In the genomic region with DNA sequence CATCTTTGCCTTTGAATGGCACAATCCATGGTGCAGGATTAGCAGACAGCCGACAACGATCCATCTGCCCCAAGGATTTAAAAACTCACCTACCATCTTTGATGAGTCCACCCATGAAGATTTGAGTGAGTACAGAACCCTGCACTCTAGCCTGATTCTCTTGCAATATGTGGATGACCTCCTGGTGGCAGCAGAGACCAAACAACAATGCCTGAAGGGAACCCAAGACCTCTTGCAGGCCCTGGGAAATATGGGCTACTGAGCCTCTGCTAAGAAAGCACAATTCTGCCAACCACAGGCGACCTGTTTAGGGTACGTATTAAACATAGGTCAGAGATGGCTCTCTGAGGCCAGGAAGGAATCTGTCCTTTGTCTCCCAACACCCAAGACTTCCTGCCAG, we compare ENCODE assay signal across 8 mouse cellular contexts. TPM values are rescaled to one million over a fixed set of nuclear protein-coding genes. Genes with fewer than 3 reads are reported as not detected.
DNase-seq lines count a peak whose midpoint lies in the region; ATAC-seq and TF ChIP-seq lines count a peak whose summit lies in the region.

No protein-coding gene starts in this region.

- TF ChIP-seq CTCF in heart, adult 2 months (IDR thresholded peaks at IDR 0.05) = peak; percentile 90
- peak; percentile 32; the same call in 1 of the 2 replicates for TF ChIP-seq CTCF in testis, adult 2 months (IDR thresholded peaks at IDR 0.05; ENCODE audit: control insufficient read depth, insufficient read depth, insufficient replicate concordance, low read depth, low read length)

- ATAC-seq in kidney, embryonic 16.5 days (ENCODE audit: low FRiP score, low TSS enrichment) = 0 out of 2 replicates have a peak, but pooled peaks have one; percentile 71
- ATAC-seq in liver, embryonic 11.5 days (replicated peaks; ENCODE audit: low FRiP score) = no peak
- ATAC-seq in neural tube, embryonic 12.5 days (ENCODE audit: low FRiP score, low read depth) = peak; percentile 53; the same call in 1 of the 2 replicates

- no peaks in the 10 kb centered on the region for H3K36me3 ChIP-seq in embryonic facial prominence, embryonic 10.5 days (replicated peaks)
- no peaks in the 10 kb centered on the region for H3K36me3 ChIP-seq in heart, adult 2 months (ENCODE audit: control insufficient read depth, insufficient read depth, low read length)
- no peaks in the 10 kb centered on the region for H3K36me3 ChIP-seq in kidney, embryonic 16.5 days (ENCODE audit: insufficient read depth, low read length)
- no peaks in the 10 kb centered on the region for H3K36me3 ChIP-seq in liver, embryonic 11.5 days (ENCODE audit: control insufficient read depth, insufficient read depth, low read length)
- no peaks in the 10 kb centered on the region for H3K36me3 ChIP-seq in neural tube, embryonic 12.5 days
- no peaks in the 10 kb centered on the region for H3K36me3 ChIP-seq in testis, adult 2 months (ENCODE audit: control insufficient read depth, insufficient read depth, low read length)

- H3K4me3 ChIP-seq in embryonic facial prominence, embryonic 10.5 days = no peak overlapping the region
- H3K4me3 ChIP-seq in heart, adult 2 months = no peak overlapping the region
- H3K4me3 ChIP-seq in kidney, embryonic 16.5 days (ENCODE audit: low read length) = no peak overlapping the region
- H3K4me3 ChIP-seq in liver, embryonic 11.5 days (ENCODE audit: low read depth, low read length) = no peak overlapping the region
- H3K4me3 ChIP-seq in neural tube, embryonic 12.5 days = no peak overlapping the region
- H3K4me3 ChIP-seq in testis, adult 2 months (ENCODE audit: control insufficient read depth, low read depth, low read length) = no peak overlapping the region

- intact Hi-C loops in heart, adult 2 months (cut with DNase I) = loop anchor here (1.0 to 2.0 kb wide), 2 partner anchors 106 to 337 kb away; no protein-coding TSS in a partner anchor

- WGBS in embryonic facial prominence, embryonic 10.5 days = 37% methylated on average over 4 of the region's 4 CpGs
- WGBS in heart, adult 2 months = 14% methylated on average over 4 of the region's 4 CpGs
- 26% methylated on average over 4 of the region's 4 CpGs for WGBS in kidney, embryonic 16.5 days
- WGBS in liver, embryonic 11.5 days = 32% methylated on average over 4 of the region's 4 CpGs
- WGBS in neural tube, embryonic 12.5 days = 39% methylated on average over 4 of the region's 4 CpGs

- H3K79me2 ChIP-seq in heart, adult 2 months (replicated peaks; ENCODE audit: control insufficient read depth, insufficient read depth, low read length) = no peaks in the 10 kb centered on the region

- no peaks in the 10 kb centered on the region for H3K4me1 ChIP-seq in embryonic facial prominence, embryonic 10.5 days
- no peaks in the 10 kb centered on the region for H3K4me1 ChIP-seq in heart, adult 2 months (ENCODE audit: control insufficient read depth, insufficient read depth, low read length)
- no peaks in the 10 kb centered on the region for H3K4me1 ChIP-seq in kidney, embryonic 16.5 days (ENCODE audit: insufficient read depth, low read length)
- no peaks in the 10 kb centered on the region for H3K4me1 ChIP-seq in liver, embryonic 11.5 days (replicated peaks; ENCODE audit: control insufficient read depth, insufficient read depth, low read length)
- no peaks in the 10 kb centered on the region for H3K4me1 ChIP-seq in neural tube, embryonic 12.5 days
- no peaks in the 10 kb centered on the region for H3K4me1 ChIP-seq in testis, adult 2 months (ENCODE audit: control insufficient read depth, insufficient read depth, low read length)

- H3K27me3 ChIP-seq in embryonic facial prominence, embryonic 10.5 days (replicated peaks; ENCODE audit: low read depth, poor library complexity, severe bottlenecking) = no peaks in the 10 kb centered on the region
- no peaks in the 10 kb centered on the region for H3K27me3 ChIP-seq in heart, adult 2 months (ENCODE audit: control insufficient read depth, insufficient read depth, low read length)
- H3K27me3 ChIP-seq in kidney, embryonic 16.5 days (ENCODE audit: insufficient read depth, low read length) = no peaks in the 10 kb centered on the region
- H3K27me3 ChIP-seq in liver, embryonic 11.5 days (replicated peaks; ENCODE audit: control insufficient read depth, insufficient read depth, low read length) = no peaks in the 10 kb centered on the region; the same call in 1 of the 2 replicates
- no peaks in the 10 kb centered on the region for H3K27me3 ChIP-seq in neural tube, embryonic 12.5 days (replicated peaks)
- H3K27me3 ChIP-seq in testis, adult 2 months (ENCODE audit: control insufficient read depth, insufficient read depth, low read length) = no peaks in the 10 kb centered on the region

- TF ChIP-seq POLR2A in heart, adult 2 months (IDR thresholded peaks at IDR 0.05; ENCODE audit: insufficient read depth, low read depth, low read length) = no peak
- no peak for TF ChIP-seq POLR2A in testis, adult 2 months (IDR thresholded peaks at IDR 0.05; ENCODE audit: control insufficient read depth, low read depth, low read length)

- no peaks in the 10 kb centered on the region; the same call in 1 of the 2 replicates for H3K9me3 ChIP-seq in embryonic facial prominence, embryonic 10.5 days
- H3K9me3 ChIP-seq in kidney, embryonic 16.5 days (ENCODE audit: low read length) = peaks cover 6% of the 10 kb centered on the region; the same call in 1 of the 2 replicates
- H3K9me3 ChIP-seq in liver, embryonic 11.5 days (ENCODE audit: control insufficient read depth, low read length) = no peaks in the 10 kb centered on the region
- 0 out of 2 replicates have a peak, but pooled peaks cover 3% of the 10 kb centered on the region for H3K9me3 ChIP-seq in neural tube, embryonic 12.5 days

- TF ChIP-seq EP300 in heart, adult 2 months (IDR thresholded peaks at IDR 0.05; ENCODE audit: insufficient read depth, low read depth, low read length) = peak; percentile 93

- H3K27ac ChIP-seq in embryonic facial prominence, embryonic 10.5 days (replicated peaks) = no peak overlapping the region
- no peak overlapping the region for H3K27ac ChIP-seq in heart, adult 2 months
- H3K27ac ChIP-seq in kidney, embryonic 16.5 days (ENCODE audit: low read length) = no peak overlapping the region
- H3K27ac ChIP-seq in liver, embryonic 11.5 days (ENCODE audit: low read depth, low read length) = no peak overlapping the region
- no peak overlapping the region for H3K27ac ChIP-seq in neural tube, embryonic 12.5 days
- H3K27ac ChIP-seq in testis, adult 2 months (ENCODE audit: control insufficient read depth, insufficient read depth, low read depth, low read length) = no peak overlapping the region

- no peak overlapping the region for H3K9ac ChIP-seq in heart, adult 2 months (ENCODE audit: low read depth, low read length)
- H3K9ac ChIP-seq in kidney, embryonic 16.5 days (replicated peaks; ENCODE audit: low read length) = no peak overlapping the region
- no peak overlapping the region for H3K9ac ChIP-seq in liver, embryonic 11.5 days (ENCODE audit: low read depth, low read length)
- no peak overlapping the region for H3K9ac ChIP-seq in neural tube, embryonic 12.5 days

- DNase-seq in B cell, adult 2 months = peak; percentile 88 to 91
- peak; percentile 89 for DNase-seq in adrenal gland, postnatal 10 days
- peak; percentile 74 for DNase-seq in embryonic facial prominence, embryonic 10.5 days (ENCODE audit: low spot score)
- peak; percentile 77 to 88 for DNase-seq in heart, adult 2 months
- peak; percentile 49 for DNase-seq in liver, embryonic 11.5 days (ENCODE audit: low spot score)

- no peak overlapping the region for H3K4me2 ChIP-seq in kidney, embryonic 16.5 days (replicated peaks; ENCODE audit: low read depth, low read length)
- H3K4me2 ChIP-seq in liver, embryonic 11.5 days = no peak overlapping the region
- no peak overlapping the region for H3K4me2 ChIP-seq in neural tube, embryonic 12.5 days (replicated peaks)

RNA-seq across cellular contexts. Expression of a gene that starts 11.1 kb away (rescaled TPM):
- total RNA-seq in adrenal gland, postnatal 10 days (2021) = 10 to 100 TPM; 43.3 to 43.9 TPM
- polyA plus RNA-seq in embryonic facial prominence, embryonic 10.5 days (2016; fragmentation: Nextera tagmentation; extraction: Ambion mirVana) = 27.7 and 29.5 TPM in 2 replicates
- 10 to 100 TPM; 32.2 to 39.9 TPM for total RNA-seq in heart, adult 2 months (2021)
- polyA plus RNA-seq in heart, adult 2 months (2012; rRNA removed) = 26.3 and 32.8 TPM in 2 replicates
- polyA plus RNA-seq in kidney, embryonic 16.5 days (2015; fragmentation: Nextera tagmentation; extraction: Ambion mirVana) = 39.9 and 43.3 TPM in 2 replicates
- 26.6 and 29.1 TPM in 2 replicates for polyA plus RNA-seq in liver, embryonic 11.5 days (2014; fragmentation: Nextera tagmentation; extraction: Ambion mirVana)
- 39.8 and 44.2 TPM in 2 replicates for polyA plus RNA-seq in neural tube, embryonic 12.5 days (2016; fragmentation: Nextera tagmentation; extraction: Ambion mirVana)
- polyA plus RNA-seq in testis, adult 2 months (2012; rRNA removed) = 46.5 and 49.9 TPM in 2 replicates

RNA-seq across cellular contexts. Expression of a gene that starts 50.0 kb away (rescaled TPM):
- 10 to 100 TPM; 16.4 to 26.0 TPM for total RNA-seq in adrenal gland, postnatal 10 days (2021)
- 22.2 and 24.8 TPM in 2 replicates for polyA plus RNA-seq in embryonic facial prominence, embryonic 10.5 days (2016; fragmentation: Nextera tagmentation; extraction: Ambion mirVana)
- total RNA-seq in heart, adult 2 months (2021) = 10 to 100 TPM; 58.7 to 61.8 TPM
- polyA plus RNA-seq in heart, adult 2 months (2012; rRNA removed) = 60.2 and 61.0 TPM in 2 replicates
- polyA plus RNA-seq in kidney, embryonic 16.5 days (2015; fragmentation: Nextera tagmentation; extraction: Ambion mirVana) = 24.5 and 25.0 TPM in 2 replicates
- 13.6 and 15.2 TPM in 2 replicates for polyA plus RNA-seq in liver, embryonic 11.5 days (2014; fragmentation: Nextera tagmentation; extraction: Ambion mirVana)
- 82.2 and 90.6 TPM in 2 replicates for polyA plus RNA-seq in neural tube, embryonic 12.5 days (2016; fragmentation: Nextera tagmentation; extraction: Ambion mirVana)
- polyA plus RNA-seq in testis, adult 2 months (2012; rRNA removed) = 5.0 and 16.5 TPM in 2 replicates

RNA-seq across cellular contexts. Expression of a gene that starts 56.3 kb away (rescaled TPM):
- total RNA-seq in adrenal gland, postnatal 10 days (2021) = 1 to 10 TPM; 3.9 to 4.5 TPM
- 51.1 and 58.6 TPM in 2 replicates for polyA plus RNA-seq in embryonic facial prominence, embryonic 10.5 days (2016; fragmentation: Nextera tagmentation; extraction: Ambion mirVana)
- 1 to 10 TPM in 1 of 2 experiments, under 1 TPM in 1; 0.43 to 1.0 TPM for total RNA-seq in heart, adult 2 months (2021)
- 0.73 and 1.4 TPM in 2 replicates for polyA plus RNA-seq in heart, adult 2 months (2012; rRNA removed)
- polyA plus RNA-seq in kidney, embryonic 16.5 days (2015; fragmentation: Nextera tagmentation; extraction: Ambion mirVana) = 35.4 and 35.9 TPM in 2 replicates
- 9.8 and 11.2 TPM in 2 replicates for polyA plus RNA-seq in liver, embryonic 11.5 days (2014; fragmentation: Nextera tagmentation; extraction: Ambion mirVana)
- polyA plus RNA-seq in neural tube, embryonic 12.5 days (2016; fragmentation: Nextera tagmentation; extraction: Ambion mirVana) = 8.7 and 8.8 TPM in 2 replicates
- polyA plus RNA-seq in testis, adult 2 months (2012; rRNA removed) = 0.78 and 1.0 TPM in 2 replicates
